Mouse (Mus musculus) limb, embryonic 15.5 days (tissue): ENCODE data around the gene Lamtor5. TPM values are rescaled to one million over a fixed set of nuclear protein-coding genes. Genes with fewer than 3 reads are reported as not detected.

ENCODE experiments used
- ATAC-seq: fragments of 200-750 bp; cut with Nextera tagmentation; 2 replicates; pipeline ENCODE4 v1.8.0; 2017; ENCODE audit warnings: low read depth, moderate TSS enrichment; ENCODE audit not compliant: insufficient number of reproducible peaks, low FRiP score, low TSS enrichment
- H3K27ac ChIP-seq: fragments of 300-500 bp; sonication (generic); 2 replicates; pipeline ENCODE4 v1.5.1; 2015; ENCODE audit warnings: moderate library complexity, mild to moderate bottlenecking, inconsistent platforms
- H3K27me3 ChIP-seq: fragments of 300-500 bp; sonication (generic); 2 replicates; pipeline ENCODE4 v1.6.1; 2015; ENCODE audit warnings: inconsistent platforms
- H3K36me3 ChIP-seq: fragments of 300-500 bp; sonication (generic); 2 replicates; pipeline ENCODE4 v1.6.1; 2015; ENCODE audit warnings: inconsistent platforms
- H3K4me1 ChIP-seq: fragments of 300-500 bp; sonication (generic); 2 replicates; pipeline ENCODE4 v1.6.1; 2015; ENCODE audit warnings: inconsistent platforms
- H3K4me2 ChIP-seq: fragments of 300-500 bp; sonication (generic); 2 replicates; pipeline ENCODE4 v1.6.1; 2015; ENCODE audit warnings: mild to moderate bottlenecking, inconsistent platforms
- H3K4me3 ChIP-seq: fragments of 300-500 bp; sonication (generic); 2 replicates; pipeline ENCODE4 v1.5.1; 2015; ENCODE audit warnings: mild to moderate bottlenecking, inconsistent platforms
- H3K9ac ChIP-seq: fragments of 300-500 bp; sonication (generic); 2 replicates; pipeline ENCODE4 v1.6.1; 2015; ENCODE audit warnings: inconsistent platforms
- H3K9me3 ChIP-seq: fragments of 300-500 bp; sonication (generic); 2 replicates; pipeline ENCODE4 v1.6.1; 2016; ENCODE audit warnings: inconsistent platforms
- WGBS: fragments of 180-500 bp; shearing (Covaris S2); methylation state at CpG from one replicate; pipeline ENCODE4 v1.1.7; 2015; 5-methylcytosine and 5-hydroxymethylcytosine counted together
- polyA plus RNA-seq: library from polyadenylated mRNA; unstranded; fragments of >200 nt; fragmentation: Nextera tagmentation; extraction: Ambion mirVana; gene quantifications from 2 replicates; pipeline ENCODE4 v1.2.1, GENCODE M21; 2015

Gene Lamtor5
- polyA plus RNA-seq, 1 experiment from 2014 or later = 175 TPM

DNA sequence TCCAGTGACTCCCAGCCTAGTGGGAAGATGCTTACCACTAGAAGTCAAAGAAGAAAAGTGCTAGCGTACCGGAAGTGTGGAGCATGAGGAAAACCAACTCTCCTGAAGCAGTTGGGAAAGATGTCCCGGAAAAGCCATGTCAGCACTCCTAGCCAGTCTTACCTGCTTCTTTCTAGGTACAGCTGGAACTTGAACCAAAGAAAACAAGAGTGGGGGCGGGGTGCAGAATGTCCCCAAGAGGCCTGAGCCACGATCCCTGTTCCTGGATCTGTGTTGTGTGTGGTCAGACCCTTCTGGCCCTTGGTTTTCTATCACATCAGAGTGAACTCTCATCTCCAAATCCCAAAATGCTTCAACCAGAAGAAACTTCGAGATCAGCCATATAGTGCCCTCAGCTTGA lies 31.8 kb upstream of the Lamtor5 start:
- Histone ChIP-seq H3K36me3 (no peaks in the 10 kb centered on the region), H3K27ac (no peak overlapping the region), H3K9ac (no peak overlapping the region), H3K4me3 (no peak overlapping the region), H3K9me3 (no peaks in the 10 kb centered on the region), H3K4me1 (no peaks in the 10 kb centered on the region), H3K4me2 (no peak overlapping the region), H3K27me3 (no peaks in the 10 kb centered on the region)
- ATAC-seq = no peak
- WGBS = 74% methylated on average over 6 of the region's 6 CpGs

DNA sequence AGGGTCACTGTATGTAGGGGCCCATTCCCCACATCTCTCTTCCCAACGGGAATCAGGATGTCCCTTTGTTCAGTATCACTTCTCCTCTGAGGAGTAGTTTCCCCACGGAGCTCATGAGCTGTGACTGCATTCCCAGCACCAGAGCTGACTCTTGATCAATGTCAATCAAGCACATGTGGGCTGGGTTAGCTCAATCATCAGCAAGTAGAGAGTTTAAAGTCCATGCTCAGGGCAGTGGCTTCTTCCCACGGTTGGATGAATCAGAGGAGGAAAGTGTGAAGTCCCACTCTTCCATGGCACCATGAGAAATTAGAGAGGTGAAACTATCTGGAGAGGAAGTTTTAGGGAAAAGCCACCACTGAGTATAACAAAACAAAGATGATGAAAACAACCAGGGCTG lies 29.6 kb upstream of the Lamtor5 start:
- Histone ChIP-seq H3K9ac (no peak overlapping the region), H3K27ac (no peak overlapping the region), H3K4me2 (no peak overlapping the region), H3K9me3 (no peaks in the 10 kb centered on the region), H3K36me3 (no peaks in the 10 kb centered on the region), H3K27me3 (no peaks in the 10 kb centered on the region), H3K4me3 (no peak overlapping the region), H3K4me1 (no peaks in the 10 kb centered on the region)
- WGBS = 63% methylated on average over 3 of the region's 3 CpGs
- ATAC-seq = no peak

DNA sequence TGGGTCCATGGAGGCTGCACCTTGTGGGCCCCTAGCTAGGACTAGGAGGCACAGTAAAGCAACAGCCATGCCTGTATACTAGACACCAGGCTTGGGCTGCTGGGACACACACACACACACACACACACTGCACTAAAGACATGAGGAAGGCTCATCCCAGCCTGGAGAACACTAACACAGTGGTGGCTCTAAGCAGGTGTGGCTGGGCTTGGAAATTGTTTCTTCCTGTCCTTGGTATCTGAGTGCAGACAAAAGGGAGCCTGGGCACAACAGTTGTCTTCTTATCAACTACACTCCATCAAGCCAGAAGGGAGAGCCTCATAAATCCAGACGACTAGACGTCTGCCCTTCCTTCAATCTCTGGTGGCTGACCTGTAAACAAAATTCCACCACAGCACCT lies 28.3 kb upstream of the Lamtor5 start:
- H3K4me1 ChIP-seq = no peaks in the 10 kb centered on the region
- no peak overlapping the region for H3K27ac ChIP-seq
- no peak for ATAC-seq
- H3K27me3 ChIP-seq = no peaks in the 10 kb centered on the region
- WGBS = 24% methylated on average over 2 of the region's 2 CpGs
- no peaks in the 10 kb centered on the region for H3K36me3 ChIP-seq
- no peak overlapping the region for H3K4me3 ChIP-seq
- no peaks in the 10 kb centered on the region for H3K9me3 ChIP-seq
- no peak overlapping the region for H3K4me2 ChIP-seq
- no peak overlapping the region for H3K9ac ChIP-seq

DNA sequence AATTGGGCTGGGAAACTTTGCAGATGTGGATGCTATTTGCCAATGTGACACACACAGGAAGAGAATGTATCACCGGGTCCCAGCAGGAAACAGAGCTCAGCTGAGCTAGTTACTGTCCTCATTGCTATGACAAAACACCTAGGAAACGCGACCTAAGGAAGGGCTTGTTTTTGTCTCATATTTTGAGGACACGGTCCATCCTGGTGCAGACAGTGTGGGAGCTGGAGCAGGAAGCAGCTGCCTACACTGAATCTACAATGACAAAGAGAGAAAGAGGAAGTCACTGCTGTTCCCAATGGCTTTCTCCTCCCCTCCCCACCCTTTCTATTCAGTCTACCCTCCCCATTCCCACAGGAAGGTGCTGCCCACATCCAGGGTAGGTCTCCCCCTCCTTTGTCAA lies 26.6 kb upstream of the Lamtor5 start:
- Histone ChIP-seq H3K27ac (no peak overlapping the region), H3K36me3 (no peaks in the 10 kb centered on the region), H3K4me2 (no peak overlapping the region), H3K27me3 (no peaks in the 10 kb centered on the region), H3K9me3 (no peaks in the 10 kb centered on the region), H3K4me1 (no peaks in the 10 kb centered on the region), H3K4me3 (no peak overlapping the region), H3K9ac (no peak overlapping the region)
- no peak for ATAC-seq
- WGBS = 73% methylated on average over 4 of the region's 4 CpGs

DNA sequence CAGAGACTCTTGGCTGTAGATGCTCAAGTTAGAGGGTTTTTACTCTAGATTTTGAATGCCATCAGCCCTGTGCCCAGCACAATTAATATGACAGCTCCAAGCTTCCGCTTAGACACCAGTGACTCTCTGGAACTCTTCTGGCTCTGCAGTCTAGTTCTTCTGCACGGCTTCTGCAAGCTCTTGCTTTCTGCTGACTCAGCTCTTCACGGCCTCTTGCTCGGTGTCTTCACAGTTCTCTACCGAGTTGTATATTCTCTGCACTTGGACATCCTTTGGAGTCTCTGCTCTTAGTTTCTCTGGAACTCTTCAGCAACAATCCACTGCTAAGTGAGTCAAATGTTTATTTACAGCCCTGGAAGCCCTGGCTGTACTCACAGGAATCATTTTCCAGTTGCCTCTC lies 24.7 kb upstream of the Lamtor5 start:
- no peaks in the 10 kb centered on the region for H3K36me3 ChIP-seq
- ATAC-seq = no peak
- H3K9me3 ChIP-seq = no peaks in the 10 kb centered on the region
- H3K9ac ChIP-seq = no peak overlapping the region
- no peak overlapping the region for H3K27ac ChIP-seq
- WGBS = 72% methylated on average over 5 of the region's 5 CpGs
- H3K27me3 ChIP-seq = no peaks in the 10 kb centered on the region
- H3K4me3 ChIP-seq = no peak overlapping the region
- no peaks in the 10 kb centered on the region for H3K4me1 ChIP-seq
- H3K4me2 ChIP-seq = no peak overlapping the region

DNA sequence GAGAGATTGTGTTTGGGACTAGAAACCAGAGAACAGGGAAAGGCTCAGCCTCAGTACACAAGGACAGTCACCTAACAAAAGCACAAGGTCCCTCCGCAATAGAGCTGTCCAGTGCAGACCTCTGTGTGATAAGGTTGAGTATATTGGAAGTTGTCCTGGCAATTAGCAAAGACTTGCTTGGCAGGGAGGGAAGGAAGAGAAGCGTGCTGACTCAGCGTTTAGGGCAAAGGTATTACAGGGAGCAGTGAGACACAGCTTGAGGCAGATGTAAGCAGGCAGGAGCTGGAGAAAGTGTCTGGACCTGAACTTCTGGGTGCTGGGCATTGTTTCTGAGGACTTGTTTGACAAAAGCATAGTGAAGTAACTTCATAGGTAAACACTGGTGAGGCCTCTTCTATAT lies 22.7 kb upstream of the Lamtor5 start:
- H3K4me3 ChIP-seq = no peak overlapping the region
- H3K9ac ChIP-seq = no peak overlapping the region
- no peak overlapping the region for H3K27ac ChIP-seq
- no peaks in the 10 kb centered on the region for H3K9me3 ChIP-seq
- no peaks in the 10 kb centered on the region for H3K27me3 ChIP-seq
- ATAC-seq = no peak
- peaks cover 5% of the 10 kb centered on the region for H3K4me1 ChIP-seq
- no peaks in the 10 kb centered on the region for H3K36me3 ChIP-seq
- 82% methylated on average over 3 of the region's 3 CpGs for WGBS
- no peak overlapping the region for H3K4me2 ChIP-seq

DNA sequence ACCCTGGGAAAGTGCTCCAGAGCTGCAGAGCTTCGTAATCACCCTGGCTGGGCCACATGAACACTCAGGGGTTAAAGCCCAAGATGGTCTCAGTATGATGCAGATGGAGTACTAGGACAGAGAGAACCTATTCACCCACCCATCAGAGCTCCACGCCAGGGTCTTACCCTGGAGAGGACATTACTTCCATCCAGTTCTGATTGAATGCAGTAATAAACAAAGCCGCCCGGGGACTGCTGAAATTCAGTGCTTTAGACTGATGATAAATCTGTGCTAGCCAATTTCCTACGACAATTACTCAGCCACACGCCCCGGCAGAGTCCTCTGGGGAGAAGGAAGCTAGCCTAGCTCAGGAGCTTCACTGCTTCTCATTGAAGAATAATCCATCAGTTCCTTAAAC lies 21.9 kb upstream of the Lamtor5 start:
- no peaks in the 10 kb centered on the region for H3K36me3 ChIP-seq
- no peak overlapping the region for H3K9ac ChIP-seq
- H3K4me2 ChIP-seq = no peak overlapping the region
- no peak overlapping the region for H3K27ac ChIP-seq
- H3K9me3 ChIP-seq = no peaks in the 10 kb centered on the region
- no peaks in the 10 kb centered on the region for H3K27me3 ChIP-seq
- no peak for ATAC-seq
- peaks cover 10% of the 10 kb centered on the region for H3K4me1 ChIP-seq
- H3K4me3 ChIP-seq = no peak overlapping the region
- WGBS = 47% methylated on average over 7 of the region's 7 CpGs

DNA sequence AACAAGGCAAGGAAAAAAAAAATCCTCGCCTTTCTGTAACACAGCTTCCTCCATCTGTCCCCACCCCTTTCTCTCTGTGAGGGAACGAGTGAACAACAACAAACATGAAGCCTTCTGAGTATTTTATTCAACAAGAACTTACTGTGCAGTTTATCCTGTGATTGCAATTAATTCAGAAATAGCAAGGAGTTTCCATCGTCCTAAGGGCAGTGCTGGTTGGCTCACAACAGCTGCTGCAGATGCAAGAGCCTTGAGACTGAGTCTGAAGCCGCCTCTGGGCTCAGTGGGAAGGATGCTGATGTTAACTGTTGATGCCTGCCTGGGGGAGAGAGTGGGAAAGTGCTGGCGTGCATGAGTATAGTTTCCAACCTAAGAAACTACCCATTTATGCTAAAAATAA lies 20.7 kb upstream of the Lamtor5 start:
- Histone ChIP-seq H3K36me3 (no peaks in the 10 kb centered on the region), H3K27ac (no peak overlapping the region), H3K4me2 (no peak overlapping the region), H3K9me3 (no peaks in the 10 kb centered on the region), H3K9ac (no peak overlapping the region), H3K4me1 (peaks cover 12% of the 10 kb centered on the region), H3K4me3 (no peak overlapping the region), H3K27me3 (no peaks in the 10 kb centered on the region)
- 48% methylated on average over 5 of the region's 5 CpGs for WGBS
- no peak for ATAC-seq

DNA sequence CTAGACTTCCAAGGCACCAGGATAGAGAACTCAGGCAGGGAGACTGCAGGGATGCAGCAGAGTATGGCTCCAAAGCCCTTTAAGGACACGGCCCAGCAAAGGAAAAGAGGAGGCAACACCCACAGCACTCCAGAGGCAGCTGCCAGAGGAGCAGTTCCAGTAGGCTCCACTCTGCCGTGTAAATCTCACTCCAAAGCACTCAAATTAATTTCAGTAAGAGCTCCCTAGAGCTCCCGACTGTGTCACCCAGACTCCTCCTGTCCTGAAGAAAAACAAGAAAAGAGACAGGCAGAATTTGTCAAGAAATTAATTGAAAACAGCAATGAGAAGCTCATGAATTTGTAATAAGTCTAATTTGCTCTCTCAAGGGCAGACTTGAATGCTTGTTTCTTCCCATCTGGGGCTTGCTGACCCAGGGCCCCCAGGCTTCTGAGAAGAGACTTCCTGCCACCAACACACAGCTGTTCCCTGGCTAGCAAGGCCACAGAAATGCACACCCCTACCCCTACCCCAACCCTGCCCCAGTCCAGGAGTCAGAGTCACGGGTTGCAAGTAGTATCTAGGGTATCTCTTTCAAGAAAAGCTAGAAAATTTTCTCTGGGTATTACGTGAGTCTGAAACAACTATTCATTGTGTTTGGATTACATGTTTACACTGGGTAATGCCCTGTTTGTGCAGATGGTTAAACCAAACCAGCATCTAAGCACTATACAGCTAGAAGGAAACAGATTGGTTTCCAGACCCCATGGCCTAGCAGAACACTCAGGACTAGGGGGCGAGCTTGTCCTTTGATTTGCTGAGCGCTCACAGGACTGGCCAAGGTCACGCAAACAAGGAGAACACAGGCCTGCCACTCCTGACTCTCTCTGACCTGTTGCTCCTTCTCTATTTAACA lies 17.5 kb upstream of the Lamtor5 start:
- no peaks in the 10 kb centered on the region for H3K9me3 ChIP-seq
- H3K27me3 ChIP-seq = no peaks in the 10 kb centered on the region
- H3K4me1 ChIP-seq = peaks cover 12% of the 10 kb centered on the region
- 36% methylated on average over 8 of the region's 8 CpGs for WGBS
- no peak overlapping the region for H3K4me2 ChIP-seq
- no peak overlapping the region for H3K27ac ChIP-seq
- H3K36me3 ChIP-seq = no peaks in the 10 kb centered on the region
- no peak for ATAC-seq
- H3K9ac ChIP-seq = no peak overlapping the region
- H3K4me3 ChIP-seq = no peak overlapping the region

DNA sequence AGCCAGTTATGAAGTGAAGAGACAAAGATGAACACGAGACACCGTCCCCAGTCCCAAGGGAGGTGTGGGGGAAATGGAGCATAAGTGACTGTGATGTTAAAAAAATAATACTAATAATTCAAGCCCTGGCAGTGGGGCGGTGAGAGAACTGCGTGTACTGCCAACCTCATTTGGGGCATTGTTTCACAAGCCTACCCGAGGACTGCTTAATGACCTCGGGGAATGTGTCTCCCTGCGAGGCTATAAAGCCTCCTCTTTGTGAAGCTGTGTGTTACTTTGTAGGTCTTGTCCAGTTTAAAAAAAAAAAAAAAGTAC lies 16.9 kb upstream of the Lamtor5 start:
- Histone ChIP-seq H3K36me3 (no peaks in the 10 kb centered on the region), H3K4me3 (no peak overlapping the region), H3K27me3 (no peaks in the 10 kb centered on the region), H3K4me2 (no peak overlapping the region), H3K9me3 (no peaks in the 10 kb centered on the region), H3K4me1 (peaks cover 12% of the 10 kb centered on the region), H3K9ac (no peak overlapping the region), H3K27ac (no peak overlapping the region)
- 31% methylated on average over 7 of the region's 7 CpGs for WGBS
- no peak for ATAC-seq

DNA sequence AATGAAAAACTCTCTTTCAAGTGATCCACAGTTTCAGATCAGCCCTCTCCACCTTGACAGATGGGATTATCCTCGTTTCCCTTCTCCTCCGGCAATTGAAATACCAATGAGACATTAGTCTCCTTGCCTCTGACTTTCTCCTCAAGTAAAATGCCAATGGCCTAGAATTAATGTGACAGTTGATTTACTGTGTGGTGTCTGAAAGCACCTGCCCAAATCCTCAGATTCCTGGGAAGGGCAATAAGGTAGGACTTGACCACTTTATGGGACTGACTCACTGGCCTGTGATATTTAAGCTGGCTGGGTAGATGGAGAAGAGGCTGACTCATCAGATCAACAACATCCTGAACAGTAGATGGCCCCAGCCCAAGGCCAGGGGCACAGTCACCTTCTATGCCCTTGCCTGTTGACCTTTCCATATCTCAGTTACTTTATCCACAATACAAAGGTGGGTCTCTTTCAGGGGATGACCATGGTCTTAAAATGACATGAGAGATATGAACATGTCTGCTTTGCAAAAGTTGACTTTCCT lies 11.8 kb upstream of the Lamtor5 start:
- Histone ChIP-seq H3K4me3 (no peak overlapping the region), H3K27ac (no peak overlapping the region), H3K9me3 (no peaks in the 10 kb centered on the region), H3K27me3 (no peaks in the 10 kb centered on the region), H3K9ac (no peak overlapping the region), H3K4me2 (no peak overlapping the region), H3K4me1 (no peaks in the 10 kb centered on the region), H3K36me3 (no peaks in the 10 kb centered on the region)
- WGBS = 47% methylated on average over 2 of the region's 2 CpGs
- ATAC-seq = no peak

DNA sequence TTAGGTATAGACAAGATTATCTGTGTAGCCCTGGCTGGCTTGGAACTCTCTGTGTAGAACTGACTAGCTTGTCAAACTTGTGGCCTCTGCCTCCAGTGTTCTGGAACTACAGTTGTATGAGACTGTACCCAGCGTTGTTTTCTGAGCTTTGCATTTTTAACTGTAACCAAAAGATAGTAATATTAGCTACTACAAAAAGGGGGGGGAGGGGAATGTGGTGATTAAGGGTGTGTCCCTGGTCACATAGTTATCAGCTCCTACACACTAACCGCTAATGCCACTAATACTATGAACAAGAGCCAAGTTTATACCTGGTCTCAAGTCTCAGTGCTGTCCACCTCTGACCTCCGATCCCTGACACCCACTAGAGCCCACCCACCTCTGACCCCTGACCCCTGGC lies 6.2 kb upstream of the Lamtor5 start:
- ATAC-seq = no peak
- Histone ChIP-seq H3K4me3 (no peak overlapping the region), H3K4me1 (no peaks in the 10 kb centered on the region), H3K27me3 (no peaks in the 10 kb centered on the region), H3K27ac (no peak overlapping the region), H3K4me2 (no peak overlapping the region), H3K9me3 (no peaks in the 10 kb centered on the region), H3K36me3 (no peaks in the 10 kb centered on the region), H3K9ac (no peak overlapping the region)
- WGBS = 90% methylated on average over 3 of the region's 3 CpGs

DNA sequence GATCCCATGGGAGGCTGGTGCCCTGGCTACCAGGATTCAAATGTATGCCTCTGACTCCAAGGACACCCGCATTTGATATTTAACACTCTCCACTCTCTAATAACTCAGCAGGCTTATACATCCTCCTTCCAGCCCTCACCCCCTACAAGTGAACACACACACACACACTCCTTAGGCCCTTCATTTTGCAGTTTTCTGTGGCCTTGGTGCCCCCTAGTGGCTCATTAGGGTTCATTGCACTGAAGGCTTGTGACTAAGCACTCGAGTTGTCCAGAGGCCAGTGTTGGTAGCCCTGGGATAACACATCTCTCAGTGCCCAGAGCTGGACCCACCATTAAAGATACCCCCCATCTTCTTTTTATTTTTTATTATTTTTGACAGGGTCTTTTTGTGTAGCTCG lies 4.8 kb upstream of the Lamtor5 start:
- Histone ChIP-seq H3K4me1 (no peaks in the 10 kb centered on the region), H3K4me3 (no peak overlapping the region), H3K27ac (no peak overlapping the region), H3K36me3 (no peaks in the 10 kb centered on the region), H3K4me2 (no peak overlapping the region), H3K9ac (no peak overlapping the region), H3K9me3 (no peaks in the 10 kb centered on the region), H3K27me3 (no peaks in the 10 kb centered on the region)
- WGBS = 12% methylated on average over 3 of the region's 3 CpGs
- no peak for ATAC-seq
